Mouse (Mus musculus) frontal cortex, postnatal 10 days (tissue): ENCODE measurements around the gene Fryl.

Experiments used
- DNase-seq, 2 experiments: peaks; one replicate each; pipeline ENCODE4 v3.0.0; 2022; ENCODE audit warnings: low spot score in 2 of 2, mixed read lengths in 1 of 2

The Fryl gene

DNA sequence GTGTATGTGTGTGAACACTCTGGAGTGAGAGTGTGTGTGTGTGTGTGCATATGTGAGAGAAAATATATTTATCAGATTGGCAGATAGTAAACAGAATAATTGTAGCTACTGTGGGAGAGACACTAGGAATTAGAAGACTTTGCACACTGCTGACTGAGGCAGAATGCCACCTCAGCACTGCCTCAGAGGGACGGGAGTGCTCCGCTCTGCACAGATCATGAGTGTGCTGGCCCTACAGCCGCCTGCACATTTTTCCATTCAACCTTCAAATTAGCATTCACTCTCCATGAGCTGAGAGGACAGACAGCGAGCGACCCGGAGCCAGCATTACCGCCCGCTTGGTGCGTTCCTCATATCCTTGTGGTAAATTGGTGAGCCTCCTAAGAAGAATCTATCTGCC lies 96.0 kb downstream of the Fryl start:
- no peak for DNase-seq

DNA sequence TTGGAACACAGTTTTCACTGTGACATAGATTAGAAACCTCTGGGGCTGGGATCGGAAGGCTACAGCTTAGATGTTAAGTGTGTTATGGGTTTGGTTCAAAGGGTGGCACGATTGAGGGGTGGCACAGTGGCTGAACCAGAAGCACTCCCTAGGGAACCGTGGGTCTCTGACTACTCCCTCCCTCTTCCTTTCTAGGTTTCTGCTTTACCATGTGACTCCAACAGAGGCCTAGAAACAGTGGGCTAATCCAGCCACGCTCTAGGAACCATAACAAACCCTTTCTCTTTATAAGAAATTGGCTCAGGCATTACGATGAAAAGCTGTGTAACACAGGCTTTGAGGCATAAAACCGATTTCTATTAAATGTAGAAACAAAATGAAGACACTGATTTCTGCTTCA lies 98.9 kb downstream of the Fryl start:
- no peak for DNase-seq

DNA sequence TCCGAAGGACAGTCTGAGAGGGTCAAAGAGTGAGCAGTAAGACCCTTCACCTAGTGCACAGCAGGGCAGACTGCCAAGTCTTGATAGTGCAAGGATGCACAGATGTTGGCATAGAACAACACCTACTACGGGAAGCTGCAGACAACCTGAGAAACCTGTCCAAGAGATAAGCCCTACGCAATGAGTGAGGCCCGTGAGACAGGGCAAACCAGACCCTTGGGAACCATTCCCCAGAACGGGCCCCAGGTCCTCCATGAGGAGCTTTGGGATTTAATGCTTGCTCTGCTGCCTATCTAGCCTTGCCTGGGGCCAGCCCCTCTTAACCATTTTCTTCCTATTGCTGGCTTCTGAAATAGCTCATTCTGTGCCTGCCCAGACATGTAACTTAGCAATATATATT lies 99.4 kb downstream of the Fryl start:
- DNase-seq, result no peak

DNA sequence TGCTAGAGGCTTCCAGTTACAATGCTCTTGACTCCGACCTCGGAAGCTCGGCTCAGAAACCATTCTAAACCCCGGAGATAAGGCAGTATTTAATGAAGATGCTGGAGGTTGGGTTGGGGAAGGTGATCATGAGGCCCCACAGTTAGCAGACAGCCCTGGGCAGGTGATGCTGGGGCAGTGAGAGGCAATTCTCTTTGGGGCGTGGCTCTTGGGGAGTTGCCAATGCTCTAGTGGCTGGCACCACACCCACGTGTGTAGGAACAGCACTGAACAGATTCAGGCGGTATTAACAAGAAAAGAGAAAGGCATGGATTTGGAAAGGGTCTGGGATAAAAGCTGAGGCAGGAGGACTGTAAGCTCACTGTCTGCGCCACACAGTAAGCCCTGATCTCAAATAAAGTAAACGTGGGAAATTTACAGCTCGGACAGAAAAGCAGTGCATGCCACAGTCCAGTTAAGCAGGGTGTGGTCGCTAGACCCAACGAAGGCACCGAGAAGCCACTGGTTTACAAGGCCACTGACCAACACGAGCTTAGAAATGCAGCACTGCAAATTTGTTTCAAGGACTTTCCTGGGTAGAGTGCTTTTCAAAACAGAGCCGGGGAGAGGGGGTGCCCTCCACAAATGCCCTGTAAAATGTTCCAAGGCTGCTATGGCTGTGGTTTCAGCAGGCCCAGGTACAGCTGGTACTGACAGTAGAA lies 100.0 kb downstream of the Fryl start:
- DNase-seq, result no peak

DNA sequence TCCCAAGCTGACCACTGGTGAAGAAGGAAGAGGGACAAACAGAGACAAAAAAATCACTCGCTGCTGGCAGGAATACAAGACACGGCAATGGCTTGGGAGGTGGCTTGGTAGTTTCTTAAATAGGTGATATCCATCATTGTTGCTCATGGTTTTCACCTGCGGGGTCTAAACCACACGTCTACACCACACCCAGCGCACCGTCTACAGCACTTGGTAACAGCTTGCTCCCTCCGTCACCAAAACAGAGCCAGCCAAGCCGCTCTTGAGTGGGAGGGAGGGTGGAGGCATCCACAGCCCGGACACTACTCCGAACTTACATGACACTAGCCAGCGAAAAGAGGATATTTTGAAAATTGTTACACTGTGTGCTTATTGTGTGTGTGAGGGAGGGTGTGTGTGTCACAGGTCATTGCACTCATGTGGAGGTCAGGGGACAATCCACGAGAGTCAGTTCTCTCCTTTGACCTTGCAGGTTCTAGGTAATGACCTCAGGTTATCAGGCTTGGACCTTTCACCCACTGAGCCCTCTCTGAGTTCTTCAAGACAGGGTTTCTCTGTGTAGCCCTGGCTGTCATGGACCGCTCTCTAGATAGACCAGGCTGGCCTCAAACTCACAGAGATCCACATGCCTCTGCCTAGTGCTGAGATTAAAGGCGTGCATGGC lies 102.5 kb downstream of the Fryl start:
- DNase-seq, result no peak

DNA sequence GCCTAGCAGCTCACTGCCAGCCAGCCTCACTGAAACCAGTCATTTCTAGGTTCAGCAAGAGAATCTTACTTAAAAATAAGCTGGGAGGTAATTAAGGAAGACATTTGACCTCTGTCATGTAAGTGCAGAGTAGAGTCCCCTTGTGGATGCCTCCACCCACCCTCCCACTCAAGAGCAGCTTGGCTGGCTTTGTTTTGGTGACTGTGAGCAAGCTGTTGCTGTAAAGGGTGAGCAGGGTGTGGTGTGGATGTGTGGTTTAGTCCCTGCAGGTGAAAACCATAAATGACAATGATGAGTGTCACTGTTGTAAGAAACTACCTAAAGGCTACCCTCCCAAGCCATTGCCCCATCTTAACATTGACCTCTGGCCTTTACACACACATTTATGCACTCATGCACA lies 104.2 kb downstream of the Fryl start:
- no peak for DNase-seq

DNA sequence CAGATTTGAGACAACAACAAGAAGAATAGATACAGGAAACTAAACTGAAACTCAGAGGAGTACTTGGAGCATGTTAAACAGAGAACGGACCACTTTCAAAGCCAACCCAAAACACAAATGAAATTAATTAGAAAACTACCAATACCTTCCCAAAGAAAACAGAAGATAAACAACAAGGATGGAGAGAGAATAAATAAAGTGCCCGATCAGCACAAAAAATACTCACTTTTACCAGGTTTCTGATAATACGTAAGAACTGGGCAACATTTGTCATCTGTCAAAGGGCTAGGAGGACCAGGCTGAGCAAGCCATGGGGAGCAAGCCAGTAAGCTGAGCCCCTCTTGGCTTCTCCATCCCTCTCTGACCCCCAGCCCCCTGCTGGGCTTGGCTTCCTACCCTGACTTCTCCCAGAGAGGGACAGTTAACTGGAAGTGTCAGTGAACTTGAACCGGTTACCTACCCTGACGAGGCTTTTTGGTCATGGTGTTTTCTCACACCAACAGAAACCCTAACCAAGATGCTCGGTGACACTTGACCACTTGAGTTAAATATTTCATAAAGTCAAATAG lies 105.5 kb downstream of the Fryl start:
- DNase-seq, result no peak

DNA sequence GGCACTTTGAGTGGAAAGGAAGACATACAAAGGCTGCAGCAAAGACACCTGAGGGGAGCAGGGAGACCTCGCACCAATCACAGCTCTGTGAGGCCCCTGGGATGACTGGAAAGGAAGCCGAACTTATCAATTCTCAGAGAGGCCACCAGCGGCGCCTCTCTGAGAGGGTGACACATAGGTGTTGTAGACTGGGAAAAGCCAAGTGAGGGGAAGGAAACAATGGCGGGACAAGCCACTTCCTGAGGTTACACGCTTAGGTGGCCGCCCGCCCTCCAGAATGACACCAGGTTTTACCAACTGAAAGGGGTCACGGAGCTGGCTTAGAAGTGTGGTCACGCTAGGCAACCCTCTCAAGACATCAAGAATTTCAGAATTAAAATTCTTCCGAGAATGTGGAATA lies 111.4 kb downstream of the Fryl start:
- no peak for DNase-seq

DNA sequence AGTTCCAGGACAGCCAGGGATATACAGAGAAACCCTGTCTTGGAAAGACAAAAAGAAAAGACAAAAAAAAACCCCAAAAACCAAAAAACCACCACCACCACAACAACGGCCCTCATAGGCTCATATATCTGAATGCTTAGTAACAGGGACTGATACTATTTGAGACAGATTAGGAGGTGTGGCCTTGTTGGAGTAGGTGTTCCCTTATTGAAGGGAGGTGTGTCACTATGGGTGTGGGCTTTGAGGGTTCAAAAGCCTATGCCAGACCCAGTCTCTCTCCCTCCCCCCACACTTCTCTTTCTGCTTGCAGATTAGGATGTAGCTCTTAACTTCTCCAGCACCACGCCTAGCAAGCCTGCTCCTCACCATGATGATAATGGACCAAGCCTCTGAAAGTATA lies 114.7 kb downstream of the Fryl start:
- no peak for DNase-seq

DNA sequence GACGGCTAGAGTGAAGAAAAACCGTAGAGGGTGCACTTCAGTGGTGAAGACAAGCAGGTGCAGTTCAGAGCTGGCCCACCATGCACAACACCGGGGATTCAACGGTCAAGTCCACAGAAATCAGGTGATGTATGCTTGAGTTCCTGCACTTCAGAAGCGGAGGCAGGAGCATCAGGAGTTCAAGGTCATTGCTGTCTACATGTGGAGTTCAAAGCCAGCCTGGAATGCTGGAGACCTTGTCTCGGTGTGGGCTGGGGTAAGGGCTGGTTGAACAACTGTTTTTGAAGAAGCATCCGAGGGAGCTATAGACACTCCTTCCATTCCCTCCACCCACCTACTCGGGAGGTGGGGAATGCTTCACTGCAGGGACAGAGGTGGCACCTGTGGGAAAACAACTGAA lies 115.3 kb downstream of the Fryl start:
- DNase-seq, result no peak

DNA sequence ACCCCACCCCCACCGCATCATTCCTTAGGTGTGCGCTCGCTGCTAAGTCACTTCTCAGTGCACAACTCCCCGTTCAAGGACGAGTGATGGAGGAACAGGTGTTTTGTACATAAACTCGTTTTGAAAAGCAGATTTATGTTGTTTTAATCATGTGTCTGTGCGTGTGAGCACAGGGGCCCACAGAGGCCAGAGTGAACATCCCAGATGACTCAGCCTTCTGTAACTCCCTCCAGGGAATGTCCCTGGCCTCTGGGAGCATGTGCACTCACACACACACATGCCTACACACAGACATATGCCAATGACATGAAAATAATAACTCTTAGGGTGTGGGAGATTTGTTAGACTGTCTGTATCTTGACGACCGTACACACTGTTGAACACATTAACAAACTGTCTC lies 118.9 kb downstream of the Fryl start:
- DNase-seq, result no peak

DNA sequence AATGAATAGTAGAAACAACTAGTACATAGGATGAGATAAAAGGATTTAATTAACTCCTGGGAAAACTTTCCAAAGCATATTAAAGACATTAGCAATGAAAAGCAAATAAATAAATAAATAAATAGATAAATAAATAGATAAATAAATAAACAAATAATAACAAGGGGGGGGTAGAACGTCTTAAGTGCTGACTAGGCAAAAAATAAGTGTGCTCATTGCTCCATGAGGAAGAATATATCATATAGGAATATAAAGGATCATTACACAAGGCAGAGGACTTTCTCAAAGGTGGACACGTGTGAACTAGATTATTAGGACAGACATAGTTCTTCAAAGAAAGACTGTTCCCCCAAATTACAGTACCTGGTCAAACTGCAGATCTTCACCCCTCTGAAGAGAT lies 120.5 kb downstream of the Fryl start:
- no peak for DNase-seq

DNA sequence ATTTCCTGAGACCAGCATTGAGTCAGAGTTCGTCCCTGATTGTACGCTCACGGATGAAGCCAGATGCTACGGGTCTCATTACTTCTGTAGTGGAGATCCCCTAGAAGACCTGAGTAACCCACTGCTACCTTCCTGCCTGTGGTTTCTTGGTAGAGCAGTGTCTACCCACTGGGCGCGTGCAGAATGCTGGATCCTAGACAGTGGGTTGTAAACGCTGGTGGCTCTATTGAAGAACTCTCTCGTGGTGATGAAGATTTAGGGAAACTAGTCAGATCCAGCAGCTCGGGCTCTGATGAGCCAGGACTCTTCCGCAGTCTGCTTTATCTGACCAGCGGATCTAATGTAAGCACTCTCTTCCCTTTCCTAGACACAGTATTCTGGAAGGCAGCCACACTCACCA lies 121.3 kb downstream of the Fryl start:
- no peak for DNase-seq

DNA sequence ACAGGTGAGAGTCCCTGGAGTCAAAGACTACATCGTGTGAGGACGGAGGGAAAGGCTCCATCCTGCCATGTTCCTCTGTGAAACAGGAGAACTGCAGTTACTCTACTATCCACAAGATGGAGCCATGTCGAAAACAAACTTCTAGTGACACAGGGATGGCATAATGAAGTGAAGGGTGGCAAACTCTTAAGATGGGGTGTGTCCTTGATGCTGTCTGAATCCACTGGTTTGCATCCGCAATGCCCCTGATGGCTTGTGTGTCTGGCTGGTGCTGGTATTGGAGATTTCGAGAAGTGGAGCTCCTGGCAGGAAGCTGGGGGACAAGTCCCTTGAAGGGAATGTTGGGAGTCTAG lies 122.6 kb downstream of the Fryl start:
- peak in 1 of 2 experiments; percentile 20 for DNase-seq

DNA sequence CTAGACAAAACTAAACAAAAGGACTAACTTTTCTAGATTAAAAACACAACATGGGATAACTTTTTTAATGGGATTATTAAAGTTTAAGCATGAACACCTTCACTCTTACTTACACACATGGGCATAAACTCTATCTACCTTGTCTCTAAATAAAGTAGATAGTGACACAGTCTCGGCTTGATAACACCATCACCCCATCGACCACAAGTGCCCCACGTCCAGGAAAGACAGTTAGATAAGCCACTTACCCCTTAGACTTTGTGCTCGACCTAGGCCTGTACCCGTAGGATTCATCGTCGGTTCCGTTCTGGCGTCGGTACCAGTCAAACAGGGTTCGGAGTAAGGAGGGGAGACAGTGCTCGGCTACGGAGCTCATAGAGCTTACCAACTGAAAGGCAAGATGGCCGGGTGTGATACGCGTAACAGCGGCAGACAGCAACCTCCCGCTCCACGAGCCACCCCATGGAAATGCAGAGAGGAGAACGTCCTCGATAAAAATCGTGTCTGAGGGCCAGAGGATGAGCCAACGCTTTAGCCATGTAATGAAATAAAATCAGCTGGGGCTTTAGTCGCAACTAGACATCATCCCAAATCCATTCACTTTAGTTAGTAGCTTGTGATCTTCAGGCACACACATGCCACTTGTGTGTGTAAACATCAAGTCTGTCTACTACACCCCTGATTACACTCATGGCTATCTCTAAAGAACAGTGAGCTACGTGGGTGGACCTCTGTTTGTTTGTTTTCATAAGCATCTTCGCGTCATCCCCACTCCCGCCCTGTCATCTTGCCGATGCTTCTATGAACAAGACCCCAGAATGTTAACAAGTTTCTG lies 123.2 kb downstream of the Fryl start:
- DNase-seq, result no peak

DNA sequence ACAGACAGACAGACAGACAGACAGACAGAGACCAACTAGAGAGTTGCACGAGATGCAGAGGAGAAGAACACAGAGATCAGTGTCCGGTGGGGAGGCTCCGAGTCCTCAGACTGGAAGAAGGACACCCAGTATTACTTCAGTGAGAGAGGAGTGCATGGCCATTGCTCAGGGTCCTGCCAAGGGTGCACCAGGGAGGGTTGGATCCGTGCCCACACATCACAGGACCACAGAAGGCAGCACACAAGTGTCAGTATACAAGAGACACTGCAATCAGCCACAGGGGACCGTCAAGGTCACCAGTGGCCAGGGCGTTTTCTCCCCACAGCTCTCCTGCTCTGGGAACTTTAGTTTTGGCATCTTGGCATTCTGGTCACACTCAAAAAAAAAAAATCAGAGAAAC lies 125.4 kb downstream of the Fryl start:
- no peak for DNase-seq

DNA sequence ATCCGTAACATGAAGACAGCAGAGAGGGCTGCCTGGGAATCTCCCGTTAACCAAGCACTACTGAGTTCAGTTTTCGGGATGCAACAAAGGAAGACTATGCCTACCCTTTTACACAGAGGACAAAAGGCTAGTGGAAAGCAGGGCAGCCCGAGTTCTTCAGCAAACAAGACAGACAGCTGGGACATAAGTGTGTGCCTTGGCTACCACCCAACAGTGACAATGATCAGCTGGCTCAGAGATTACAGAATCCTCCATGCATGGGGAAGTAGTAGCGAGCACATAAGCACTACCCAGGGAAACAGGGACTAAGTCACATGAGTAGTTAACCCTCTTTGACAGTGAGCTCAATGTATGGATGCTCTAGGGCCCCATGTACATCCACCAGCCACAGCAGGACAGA lies 126.5 kb downstream of the Fryl start:
- no peak for DNase-seq

DNA sequence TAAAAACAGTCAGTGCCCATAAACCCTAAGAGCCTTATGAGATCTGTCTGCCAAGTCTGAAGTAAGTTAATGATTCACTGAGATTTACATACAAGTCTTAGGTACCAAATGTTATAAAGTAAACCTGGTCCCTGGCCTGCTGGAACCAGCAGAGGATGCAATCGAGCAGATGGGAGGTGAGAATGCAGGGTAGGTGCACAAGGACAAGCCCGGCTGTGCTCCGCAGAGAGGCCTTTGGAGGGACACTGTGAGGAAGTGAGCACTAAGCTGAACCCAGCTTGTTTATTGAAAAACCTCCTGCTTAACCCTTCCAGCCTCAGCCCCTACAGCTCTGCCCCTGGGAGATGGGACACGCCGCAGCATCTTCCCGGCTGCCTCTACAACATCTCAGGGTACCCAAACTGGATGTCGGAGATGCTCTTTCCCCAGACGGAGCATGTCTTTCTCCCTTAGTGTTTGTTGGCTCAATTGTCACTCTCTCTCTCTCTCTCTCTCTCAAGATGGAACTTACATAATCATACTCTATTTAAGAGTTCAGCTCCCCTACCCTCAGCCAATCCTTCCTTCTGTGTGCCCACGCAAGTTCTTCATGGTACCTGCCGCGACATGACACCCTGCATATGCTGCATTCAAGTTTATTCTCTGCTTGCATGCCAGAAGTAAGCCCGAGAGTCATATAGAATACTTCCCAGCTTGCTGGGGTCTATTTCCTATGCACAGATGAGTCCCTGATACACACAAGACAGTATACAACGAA lies 136.3 kb downstream of the Fryl start:
- no peak for DNase-seq

DNA sequence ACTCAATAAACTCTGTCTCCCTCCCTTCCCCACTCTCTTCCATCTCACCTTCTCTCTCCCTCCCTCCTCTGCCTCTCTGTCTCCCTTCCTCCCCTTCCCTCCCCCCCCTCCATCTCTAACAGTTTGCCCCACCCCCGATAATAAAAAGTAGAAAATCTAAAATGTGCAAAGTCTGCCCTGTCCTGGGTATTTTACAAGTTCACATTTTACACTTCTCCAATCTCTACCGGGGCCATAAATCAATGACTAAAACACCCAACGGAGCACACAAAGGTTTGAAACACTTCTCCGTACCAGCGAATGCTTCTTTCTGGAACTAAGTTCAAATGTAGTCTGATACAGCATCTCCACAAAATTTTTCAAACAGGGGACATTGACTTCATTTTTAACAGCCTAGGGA lies 136.9 kb downstream of the Fryl start:
- DNase-seq, result no peak

DNA sequence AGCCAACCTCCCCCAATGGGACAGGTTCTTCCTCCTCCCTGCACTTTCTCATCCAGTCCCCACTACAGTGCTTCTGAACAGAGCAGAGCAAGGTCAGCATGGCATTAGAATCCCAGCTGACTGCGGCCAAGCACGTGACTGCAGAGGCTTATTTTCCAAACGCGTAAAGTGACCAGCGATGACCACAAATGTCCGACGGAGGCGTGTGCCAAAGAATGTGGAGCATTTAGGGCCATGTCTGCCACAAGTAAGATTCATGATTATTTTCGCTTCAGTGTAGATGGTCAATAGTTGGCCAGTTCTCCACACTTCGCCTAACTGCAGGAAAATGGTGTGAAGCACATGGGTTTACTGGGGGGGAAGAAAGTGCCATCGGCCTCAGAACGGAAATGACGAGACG lies 137.6 kb downstream of the Fryl start:
- no peak for DNase-seq

DNA sequence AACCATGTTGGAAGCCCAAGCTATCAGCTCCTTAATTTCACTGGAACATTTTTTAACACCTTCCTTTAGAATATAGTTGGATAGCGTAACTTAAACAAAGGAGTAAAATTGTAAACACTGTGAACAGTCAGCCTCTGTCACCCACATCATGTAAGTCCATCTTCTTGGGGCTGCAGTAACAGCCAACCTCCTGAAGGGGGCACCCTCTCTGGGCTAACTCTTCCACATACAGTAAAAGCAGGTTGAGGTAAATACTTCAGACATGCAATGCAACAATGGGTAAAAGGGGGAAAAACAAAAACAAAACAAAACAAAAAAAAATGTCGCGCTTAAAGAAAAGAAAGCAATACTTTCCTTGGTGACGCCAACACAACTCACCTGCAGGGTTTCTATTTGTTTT lies 141.5 kb downstream of the Fryl start:
- DNase-seq, result no peak

DNA sequence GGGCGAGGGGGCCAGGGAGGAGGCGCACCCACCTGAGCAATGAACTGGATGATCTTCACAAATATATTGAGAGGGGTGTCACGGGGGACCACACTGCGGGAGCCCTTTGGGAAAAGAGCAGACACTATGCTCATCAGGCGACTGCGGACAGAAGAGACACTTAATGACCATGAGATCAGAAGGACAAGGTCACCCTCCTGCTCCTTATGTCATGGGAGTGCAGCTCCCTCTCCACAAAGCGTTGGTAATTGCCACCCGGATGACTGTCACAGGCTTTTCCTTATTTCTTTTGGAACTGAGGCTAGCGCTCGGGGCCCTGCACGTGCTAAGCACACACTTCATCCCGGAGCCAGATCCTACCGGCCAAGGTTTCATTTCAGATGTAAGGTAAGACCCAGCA lies 144.1 kb downstream of the Fryl start:
- DNase-seq, result no peak
